In the genomic region with DNA sequence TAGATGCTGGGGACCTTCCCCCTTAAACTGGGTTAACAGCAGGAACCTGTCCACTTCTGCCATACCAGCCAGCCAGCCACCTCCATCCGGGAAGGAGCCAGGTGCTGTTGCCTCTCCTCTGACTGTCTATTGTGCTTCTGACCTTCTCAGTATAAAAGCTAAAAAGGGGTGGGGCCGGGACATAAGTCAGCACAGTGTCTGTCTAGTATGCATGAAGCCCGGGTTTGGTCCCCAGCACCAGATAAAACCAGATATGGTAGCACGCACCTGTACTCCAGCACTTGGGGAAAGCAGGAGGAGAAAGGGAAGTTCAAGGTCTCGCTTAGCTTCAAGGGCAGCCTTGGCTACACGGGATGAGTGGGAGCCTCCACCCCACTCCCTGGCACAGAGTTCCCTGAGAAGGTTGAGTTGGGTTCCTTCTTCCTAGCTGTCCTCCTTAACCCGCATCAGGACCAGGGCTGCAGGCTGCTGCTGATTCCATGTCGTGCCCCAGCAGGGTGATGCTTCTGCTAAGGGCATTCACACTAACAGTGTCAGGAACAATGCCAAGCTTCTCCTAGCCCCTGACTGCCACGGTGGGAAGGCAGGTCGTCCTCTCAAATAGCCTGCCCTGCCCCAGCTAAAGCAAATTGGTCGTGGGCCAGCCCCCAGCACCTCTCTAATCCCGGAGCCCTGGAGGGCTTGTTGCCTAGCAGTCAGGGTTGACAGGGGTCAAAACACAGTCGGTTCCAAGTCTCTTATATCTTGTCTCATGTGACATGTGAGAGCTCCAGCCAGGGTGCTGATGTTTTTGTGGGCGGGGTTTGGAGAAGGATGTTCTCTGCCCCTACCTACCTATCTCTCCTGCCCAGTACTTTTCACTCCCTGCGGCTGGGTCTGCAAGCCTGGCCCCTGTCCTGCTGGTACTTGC, we compare ENCODE assay signal across 19 mouse cellular contexts. TPM values are rescaled to one million over a fixed set of nuclear protein-coding genes. Genes with fewer than 3 reads are reported as not detected.
DNase-seq lines count a peak whose midpoint lies in the region; ATAC-seq and TF ChIP-seq lines count a peak whose summit lies in the region.
"Had no signal": no experiment of that assay in that cellular context is flagged by ENCODE, and none has a peak within 500 bp of the region (broad histone marks: within the 10 kb centered on the region; RNA-seq: fewer than 3 reads in every experiment).

No protein-coding gene starts in this region.

- H3K36me3 ChIP-seq in thymus, adult 2 months (ENCODE audit: control insufficient read depth, insufficient read depth, low read length): no peaks in the 10 kb centered on the region
- no peaks in the 10 kb centered on the region for H3K36me3 ChIP-seq in heart, embryonic 16.5 days (ENCODE audit: control insufficient read depth, insufficient read depth)
- H3K36me3 ChIP-seq: limb, embryonic 12.5 days; liver, embryonic 15.5 days; midbrain, embryonic 12.5 days had no signal

- 72% methylated on average over 15 of the region's 15 CpGs for WGBS in thymus, adult 2 months
- WGBS in heart, embryonic 16.5 days: 43% methylated on average over 15 of the region's 15 CpGs

- no peak overlapping the region for H3K9ac ChIP-seq in heart, embryonic 16.5 days (ENCODE audit: low read length)
- H3K9ac ChIP-seq: limb, embryonic 12.5 days; liver, embryonic 15.5 days; midbrain, embryonic 12.5 days had no signal

- intact Hi-C loops in left cerebral cortex, adult 2 months (cut with DNase I): no loop called here

- no peak for TF ChIP-seq CTCF in thymus, adult 2 months (IDR thresholded peaks at IDR 0.05; ENCODE audit: borderline replicate concordance, control insufficient read depth, extremely low read depth, insufficient read depth, low read length, poor library complexity)
- no peak for TF ChIP-seq CTCF in left cerebral cortex, adult 2 months (IDR thresholded peaks at IDR 0.05)

- DNase-seq in adrenal gland, adult 2 months: peak; percentile 19
- DNase-seq in adrenal gland, postnatal 10 days: no peak
- no peak for DNase-seq in thymus, adult 2 months
- no peak for DNase-seq in thymus, postnatal 25 days
- no peak for DNase-seq in lung, postnatal 25 days (ENCODE audit: low spot score)
- no peak for DNase-seq in left cerebral cortex, adult 2 months (ENCODE audit: extremely low spot score in 1 of 2, low spot score in 2 of 2)
- DNase-seq in right cerebral cortex, postnatal 36 days (ENCODE audit: low spot score in 2 of 2): no peak
- DNase-seq: adrenal gland, adult 8-10 months; cerebellum, adult 9-10 months; embryo, embryonic 11 days; lung, postnatal 14 days had no signal

- H3K27ac ChIP-seq in thymus, adult 2 months (ENCODE audit: control insufficient read depth, insufficient read depth, low read length): peak overlapping the region; percentile 86; the same call in 1 of the 2 replicates
- H3K27ac ChIP-seq in heart, embryonic 16.5 days (ENCODE audit: low read length): no peak overlapping the region
- H3K27ac ChIP-seq in left cerebral cortex, adult 2 months: no peak overlapping the region
- H3K27ac ChIP-seq: kidney, postnatal 0 days; limb, embryonic 12.5 days; liver, embryonic 15.5 days; midbrain, embryonic 12.5 days had no signal

- H3K4me2 ChIP-seq in heart, embryonic 16.5 days (ENCODE audit: low read depth, low read length): no peak overlapping the region
- H3K4me2 ChIP-seq: limb, embryonic 12.5 days; liver, embryonic 15.5 days; midbrain, embryonic 12.5 days had no signal

- H3K9me3 ChIP-seq in heart, embryonic 16.5 days (replicated peaks; ENCODE audit: control insufficient read depth, low read length): no peaks in the 10 kb centered on the region
- H3K9me3 ChIP-seq: limb, embryonic 12.5 days; liver, embryonic 15.5 days; midbrain, embryonic 12.5 days had no signal

- no peaks in the 10 kb centered on the region for H3K27me3 ChIP-seq in thymus, adult 2 months (ENCODE audit: control insufficient read depth, insufficient read depth, low read length)
- 0 out of 2 replicates have a peak, but pooled peaks cover 2% of the 10 kb centered on the region for H3K27me3 ChIP-seq in heart, embryonic 16.5 days (ENCODE audit: control insufficient read depth, insufficient read depth, low read length)
- H3K27me3 ChIP-seq: CH12.LX; liver, embryonic 15.5 days had no signal

- TF ChIP-seq POLR2A in thymus, adult 2 months (IDR thresholded peaks at IDR 0.05; ENCODE audit: control insufficient read depth, extremely low read depth, insufficient read depth, low read length, poor library complexity): no peak

- ATAC-seq in heart, embryonic 16.5 days (replicated peaks; ENCODE audit: extremely low read depth, insufficient read depth, low FRiP score): peak; percentile 45

- H3K4me3 ChIP-seq in thymus, adult 2 months (ENCODE audit: control insufficient read depth, insufficient read depth, low read length): no peak overlapping the region
- H3K4me3 ChIP-seq in heart, embryonic 16.5 days (ENCODE audit: low read length): no peak overlapping the region
- no peak overlapping the region for H3K4me3 ChIP-seq in left cerebral cortex, adult 2 months
- H3K4me3 ChIP-seq: limb, embryonic 12.5 days; liver, embryonic 15.5 days; midbrain, embryonic 12.5 days had no signal

- peaks cover 97% of the 10 kb centered on the region for H3K4me1 ChIP-seq in thymus, adult 2 months (replicated peaks; ENCODE audit: control insufficient read depth, insufficient read depth, low read length)
- peaks cover 41% of the 10 kb centered on the region for H3K4me1 ChIP-seq in heart, embryonic 16.5 days (ENCODE audit: control insufficient read depth, insufficient read depth, low read length)

RNA-seq across cellular contexts. Expression of gene Grin2c, which starts 37.8 kb away (rescaled TPM):
- 1 to 10 TPM; 2.3 to 9.4 TPM for total RNA-seq in adrenal gland, adult 2 months (2021)
- 13.8 and 25.5 TPM in 2 replicates for polyA plus RNA-seq in adrenal gland, adult 2 months (2012; rRNA removed)
- under 1 TPM; 0.61 to 0.75 TPM for total RNA-seq in adrenal gland, postnatal 10 days (2021)
- polyA plus RNA-seq in thymus, adult 2 months (2012; rRNA removed): 6.5 and 7.1 TPM in 2 replicates
- polyA plus RNA-seq in heart, embryonic 16.5 days (2015; fragmentation: Nextera tagmentation; extraction: Ambion mirVana): 0.07 and 0.21 TPM in 2 replicates
- total RNA-seq in left cerebral cortex, adult 2 months (2021): 10 to 100 TPM; 37.4 to 40.0 TPM
- total RNA-seq: hematopoietic stem cell, adult 5-6 weeks had no signal
- polyA plus RNA-seq: intestine, embryonic 14.5 days; kidney, postnatal 0 days had no signal

RNA-seq across cellular contexts. Expression of gene Nat9, which starts 41.6 kb away (rescaled TPM):
- 10 to 100 TPM; 20.0 to 29.2 TPM for total RNA-seq in adrenal gland, adult 2 months (2021)
- 12.0 and 16.2 TPM in 2 replicates for polyA plus RNA-seq in adrenal gland, adult 2 months (2012; rRNA removed)
- total RNA-seq in adrenal gland, postnatal 10 days (2021): 10 to 100 TPM; 27.4 to 28.4 TPM
- 9.8 and 11.8 TPM in 2 replicates for polyA plus RNA-seq in thymus, adult 2 months (2012; rRNA removed)
- 18.6 and 20.8 TPM in 2 replicates for polyA plus RNA-seq in heart, embryonic 16.5 days (2015; fragmentation: Nextera tagmentation; extraction: Ambion mirVana)
- total RNA-seq in left cerebral cortex, adult 2 months (2021): 10 to 100 TPM; 23.1 to 25.6 TPM

RNA-seq across cellular contexts. Expression of gene Tmem104, which starts 42.0 kb away (rescaled TPM):
- total RNA-seq in adrenal gland, adult 2 months (2021): 10 to 100 TPM; 23.7 to 27.9 TPM
- polyA plus RNA-seq in adrenal gland, adult 2 months (2012; rRNA removed): 26.5 and 34.7 TPM in 2 replicates
- total RNA-seq in adrenal gland, postnatal 10 days (2021): 10 to 100 TPM in 1 of 2 experiments, 1 to 10 TPM in 1; 9.5 to 15.7 TPM
- 24.1 and 26.8 TPM in 2 replicates for polyA plus RNA-seq in thymus, adult 2 months (2012; rRNA removed)
- 6.6 and 7.1 TPM in 2 replicates for polyA plus RNA-seq in heart, embryonic 16.5 days (2015; fragmentation: Nextera tagmentation; extraction: Ambion mirVana)
- total RNA-seq in left cerebral cortex, adult 2 months (2021): 10 to 100 TPM; 16.2 to 16.8 TPM

RNA-seq across cellular contexts. Expression of gene Fdxr, which starts 47.6 kb away (rescaled TPM):
- total RNA-seq in adrenal gland, adult 2 months (2021): 1,000 to 10,000 TPM; 1,196 to 1,476 TPM
- polyA plus RNA-seq in adrenal gland, adult 2 months (2012; rRNA removed): 2,178 and 2,420 TPM in 2 replicates
- 100 to 1,000 TPM; 368 to 383 TPM for total RNA-seq in adrenal gland, postnatal 10 days (2021)
- 31.8 and 36.3 TPM in 2 replicates for polyA plus RNA-seq in thymus, adult 2 months (2012; rRNA removed)
- 14.2 and 14.7 TPM in 2 replicates for polyA plus RNA-seq in heart, embryonic 16.5 days (2015; fragmentation: Nextera tagmentation; extraction: Ambion mirVana)
- 10 to 100 TPM; 15.9 to 17.9 TPM for total RNA-seq in left cerebral cortex, adult 2 months (2021)
